Mouse (Mus musculus) CH12.LX (cell line): ENCODE results near the gene Rnf181. TPM values are rescaled to one million over a fixed set of nuclear protein-coding genes. Genes with fewer than 3 reads are reported as not detected.

ENCODE experiments used
- DNase-seq: peaks from one replicate; pipeline ENCODE4 v3.0.0-alpha.2; 2013; ENCODE audit errors: extremely low read depth
- H3K27ac ChIP-seq: 2 replicates; pipeline ENCODE4 v1.5.1; 2012; ENCODE audit warnings: low read depth, mild to moderate bottlenecking, control low read depth, moderate library complexity; ENCODE audit not compliant: insufficient read depth
- H3K27me3 ChIP-seq: replicated peaks from 2 replicates; pipeline ENCODE3; 2012; ENCODE audit warnings: inconsistent platforms
- H3K36me3 ChIP-seq, 2 experiments: replicated peaks in 1 of 2; 2 replicates each; pipeline versions ENCODE3 to v1.6.1; 2012; ENCODE audit warnings: inconsistent platforms in 1 of 2, low read length in 1 of 2, mild to moderate bottlenecking in 1 of 2, mixed read lengths in 1 of 2, moderate library complexity in 1 of 2; ENCODE audit not compliant: control insufficient read depth in 1 of 2, insufficient read depth in 1 of 2
- H3K4me1 ChIP-seq, 2 experiments: 2 replicates each; pipeline ENCODE4 v1.6.1; 2012; ENCODE audit warnings: inconsistent platforms in 1 of 2, moderate library complexity in 1 of 2; ENCODE audit not compliant: insufficient read depth in 2 of 2, control insufficient read depth in 1 of 2
- H3K4me2 ChIP-seq: 2 replicates; pipeline ENCODE4 v1.6.1; 2012; ENCODE audit warnings: low read depth, mild to moderate bottlenecking, control low read depth; ENCODE audit not compliant: poor library complexity, insufficient read depth, severe bottlenecking
- H3K4me3 ChIP-seq, 3 experiments: fragments of 150-350 bp in 1 of 3; sonication (generic) in 1 of 3; replicated peaks in 1 of 3; 2 replicates each; pipeline versions ENCODE3 to v1.5.1; 2011 to 2012; ENCODE audit warnings: low read depth in 2 of 3, low read length in 2 of 3, mild to moderate bottlenecking in 2 of 3, moderate library complexity in 2 of 3, control low read depth in 1 of 3, improper control_type of control experiment in 1 of 3, inconsistent platforms in 1 of 3, mixed read lengths in 1 of 3; ENCODE audit not compliant: poor library complexity in 1 of 3
- H3K79me2 ChIP-seq: replicated peaks from 2 replicates; pipeline ENCODE4 v1.6.1; 2012; ENCODE audit warnings: mild to moderate bottlenecking, moderate library complexity; ENCODE audit not compliant: control insufficient read depth, poor library complexity, insufficient read depth, severe bottlenecking; ENCODE audit errors: extremely low read depth
- H3K9ac ChIP-seq: 2 replicates; pipeline ENCODE4 v1.6.1; 2012; ENCODE audit warnings: low read depth, mild to moderate bottlenecking, control low read depth, moderate library complexity; ENCODE audit not compliant: insufficient read depth
- H3K9me3 ChIP-seq: replicated peaks from 2 replicates; pipeline ENCODE3; 2012; ENCODE audit warnings: low read length, inconsistent platforms, mixed read lengths
- BHLHE40 ChIP-seq: IDR thresholded peaks from 2 replicates; pipeline ENCODE4 v1.6.1; 2011; ENCODE audit warnings: mild to moderate bottlenecking, low read depth, low read length, improper control_type of control experiment
- CTCF ChIP-seq, 2 experiments: IDR thresholded peaks in 1 of 2; conservative IDR thresholded peaks in 1 of 2; 2 replicates each; pipeline ENCODE4 v1.5.1; 2011 to 2012; ENCODE audit warnings: low read depth in 2 of 2, low read length in 2 of 2, improper control_type of control experiment in 1 of 2, inconsistent platforms in 1 of 2, mild to moderate bottlenecking in 1 of 2, moderate library complexity in 1 of 2
- ELF1 ChIP-seq: IDR thresholded peaks from 2 replicates; pipeline ENCODE4 v1.6.1; 2014; ENCODE audit warnings: low read depth, mild to moderate bottlenecking, inconsistent platforms, low read length, improper control_type of control experiment
- EP300 ChIP-seq: IDR thresholded peaks from 2 replicates; pipeline ENCODE4 v1.6.1; 2011; ENCODE audit warnings: low read length, improper control_type of control experiment
- ETS1 ChIP-seq: conservative IDR thresholded peaks from 2 replicates; pipeline ENCODE4 v1.6.1; 2012; ENCODE audit warnings: low read depth, mild to moderate bottlenecking, inconsistent platforms, low read length, improper control_type of control experiment, moderate library complexity
- GABPA ChIP-seq: IDR thresholded peaks from 2 replicates; pipeline ENCODE4 v1.6.1; 2012; ENCODE audit warnings: low read depth, low read length, improper control_type of control experiment, inconsistent platforms; ENCODE audit not compliant: insufficient replicate concordance
- HCFC1 ChIP-seq: IDR thresholded peaks from 2 replicates; pipeline ENCODE4 v1.6.1; 2012; ENCODE audit warnings: low read depth, mild to moderate bottlenecking, inconsistent platforms, low read length, improper control_type of control experiment
- IRF4 ChIP-seq: IDR thresholded peaks from 2 replicates; pipeline ENCODE4 v1.6.1; 2014; ENCODE audit warnings: low read depth, mild to moderate bottlenecking, inconsistent platforms, low read length, improper control_type of control experiment
- JUN ChIP-seq: IDR thresholded peaks from 2 replicates; pipeline ENCODE4 v1.6.1; 2011; ENCODE audit warnings: low read depth, mild to moderate bottlenecking, low read length, improper control_type of control experiment, moderate library complexity; ENCODE audit not compliant: insufficient read depth
- JUND ChIP-seq: conservative IDR thresholded peaks from 2 replicates; pipeline ENCODE4 v1.6.1; 2011; ENCODE audit warnings: low read depth, low read length, improper control_type of control experiment
- KAT2A ChIP-seq: IDR thresholded peaks from 2 replicates; pipeline ENCODE4 v1.6.1; 2012; ENCODE audit warnings: low read length, improper control_type of control experiment, inconsistent platforms; ENCODE audit not compliant: insufficient replicate concordance
- MAFK ChIP-seq: IDR thresholded peaks from 2 replicates; pipeline ENCODE4 v1.6.1; 2011; ENCODE audit warnings: low read length, improper control_type of control experiment; ENCODE audit not compliant: insufficient replicate concordance
- MAX ChIP-seq: IDR thresholded peaks from 2 replicates; pipeline ENCODE4 v1.6.1; 2011; ENCODE audit warnings: low read length, improper control_type of control experiment
- MAZ ChIP-seq: IDR thresholded peaks from 2 replicates; pipeline ENCODE4 v1.6.1; 2012; ENCODE audit warnings: low read depth, mild to moderate bottlenecking, inconsistent platforms, low read length, improper control_type of control experiment, moderate library complexity
- MXI1 ChIP-seq: IDR thresholded peaks from 2 replicates; pipeline ENCODE4 v1.6.1; 2011; ENCODE audit warnings: mild to moderate bottlenecking, low read depth, low read length, improper control_type of control experiment
- MYC ChIP-seq: IDR thresholded peaks from 2 replicates; pipeline ENCODE4 v1.6.1; 2011; ENCODE audit warnings: low read depth, mild to moderate bottlenecking, improper control_type of control experiment, low read length
- NELFE ChIP-seq: IDR thresholded peaks from 2 replicates; pipeline ENCODE4 v1.6.1; 2011; ENCODE audit warnings: low read depth, low read length, improper control_type of control experiment
- POLR2A ChIP-seq: IDR thresholded peaks from 2 replicates; pipeline ENCODE4 v1.6.1; 2011; ENCODE audit warnings: low read depth, mild to moderate bottlenecking, improper control_type of control experiment, low read length
- POLR2AphosphoS2 ChIP-seq: IDR thresholded peaks from 2 replicates; pipeline ENCODE4 v1.6.1; 2011; ENCODE audit warnings: low read depth, low read length, improper control_type of control experiment
- RAD21 ChIP-seq: IDR thresholded peaks from 2 replicates; pipeline ENCODE4 v1.6.1; 2011; ENCODE audit warnings: low read depth, mild to moderate bottlenecking, low read length, improper control_type of control experiment, moderate library complexity
- RCOR1 ChIP-seq: conservative IDR thresholded peaks from 2 replicates; pipeline ENCODE4 v1.6.1; 2012; ENCODE audit warnings: low read depth, mild to moderate bottlenecking, inconsistent platforms, low read length, improper control_type of control experiment
- SIN3A ChIP-seq: IDR thresholded peaks from 2 replicates; pipeline ENCODE4 v1.6.1; 2012; ENCODE audit warnings: low read length, improper control_type of control experiment, inconsistent platforms
- SMC3 ChIP-seq: IDR thresholded peaks from 2 replicates; pipeline ENCODE4 v1.6.1; 2011; ENCODE audit warnings: low read depth, low read length, improper control_type of control experiment
- TBP ChIP-seq: conservative IDR thresholded peaks from 2 replicates; pipeline ENCODE4 v1.6.1; 2011; ENCODE audit warnings: low read depth, low read length, improper control_type of control experiment
- TCF12 ChIP-seq: IDR thresholded peaks from 2 replicates; pipeline ENCODE4 v1.6.1; 2014; ENCODE audit warnings: low read depth, mild to moderate bottlenecking, inconsistent platforms, low read length, improper control_type of control experiment
- UBTF ChIP-seq: IDR thresholded peaks from 2 replicates; pipeline ENCODE4 v1.6.1; 2012; ENCODE audit warnings: low read depth, mild to moderate bottlenecking, inconsistent platforms, low read length, improper control_type of control experiment, moderate library complexity
- USF1 ChIP-seq: IDR thresholded peaks from 2 replicates; pipeline ENCODE4 v1.6.1; 2014; ENCODE audit warnings: low read depth, mild to moderate bottlenecking, inconsistent platforms, low read length, improper control_type of control experiment
- USF2 ChIP-seq: conservative IDR thresholded peaks from 2 replicates; pipeline ENCODE4 v1.6.1; 2011; ENCODE audit warnings: low read depth, low read length, improper control_type of control experiment
- ZC3H11A ChIP-seq: IDR thresholded peaks from 2 replicates; pipeline ENCODE4 v1.6.1; 2012; ENCODE audit warnings: low read depth, mild to moderate bottlenecking, inconsistent platforms, low read length, improper control_type of control experiment
- ZKSCAN1 ChIP-seq: IDR thresholded peaks from 2 replicates; pipeline ENCODE4 v1.6.1; 2012; ENCODE audit warnings: low read depth, inconsistent platforms, low read length, improper control_type of control experiment, borderline replicate concordance
- ZMIZ1 ChIP-seq: IDR thresholded peaks from 2 replicates; pipeline ENCODE4 v1.6.1; 2012; ENCODE audit warnings: low read depth, mild to moderate bottlenecking, inconsistent platforms, low read length, improper control_type of control experiment
- ZNF384 ChIP-seq: IDR thresholded peaks from 2 replicates; pipeline ENCODE4 v1.6.1; 2012; ENCODE audit warnings: low read depth, low read length, improper control_type of control experiment, inconsistent platforms
- dilution Hi-C: fragments of 300-500 bp; cut with MboI; formaldehyde crosslinking; loops from 2 replicates; pipeline ENCODE4 v1.14.3; 2020; ENCODE audit warnings: low sequenced_read_pairs; ENCODE audit not compliant: extremely low pct_unique_long_range_greater_than_20kb, extremely low pct_ligation_motif_present
- in situ Hi-C: fragments of 300-500 bp; cut with MboI; formaldehyde crosslinking; loops from 3 replicates; pipeline ENCODE4 v1.14.3; 2019; ENCODE audit warnings: low sequenced_read_pairs, low pct_ligation_motif_present, low pct_unique_long_range_greater_than_20kb, mixed read lengths
- polyA plus RNA-seq: library from polyadenylated mRNA; unstranded; fragments of >175 nt; gene quantifications from 2 replicates; pipeline ENCODE4 v1.2.1, GENCODE M21; 2012; ENCODE audit warnings: low read depth; ENCODE audit not compliant: insufficient read length
- total RNA-seq, 2 experiments: library from RNA; depleted of rRNA; stranded (reverse); fragments of 300-350 nt in 1 of 2; fragments of >200 nt in 1 of 2; gene quantifications; 2 replicates each; pipeline ENCODE4 v1.2.3; 2012 to 2014

The Rnf181 gene
- total and polyA plus RNA-seq, 3 experiments: 63.2 to 88.7 (median 83.2) TPM

DNA sequence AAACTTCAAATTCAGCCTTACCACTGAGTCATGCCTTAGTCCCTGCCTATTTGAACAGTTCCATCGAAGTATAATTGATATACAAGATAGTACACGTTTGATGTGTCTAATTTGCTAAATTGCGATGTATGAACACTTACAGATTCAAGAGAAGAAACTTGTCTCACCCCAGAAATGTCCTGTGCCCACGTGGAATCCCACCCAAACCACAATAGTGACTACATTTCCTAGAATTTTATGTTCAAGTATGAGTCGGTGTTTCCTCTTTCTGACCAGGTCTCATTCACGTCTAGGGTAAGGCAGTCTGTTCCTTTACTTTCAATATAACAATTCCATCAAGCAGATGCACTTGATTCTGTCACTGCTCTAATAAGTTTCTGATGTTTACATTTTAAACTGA lies 21.1 kb downstream of the Rnf181 start:
- Histone ChIP-seq H3K27ac (no peak overlapping the region), H3K79me2 (peaks cover 50% of the 10 kb centered on the region), H3K4me1 (peaks cover 13 to 66% of the 10 kb centered on the region in 2 experiments; a peak in 3 of 4 replicates), H3K27me3 (no peaks in the 10 kb centered on the region), H3K9ac (peak overlapping the region; percentile 93), H3K4me3 (peak overlapping the region in 2 of 3 experiments; percentile 88 to 93), H3K4me2 (peak overlapping the region; percentile 6), H3K36me3 (peaks cover 23 to 44% of the 10 kb centered on the region in 2 experiments), H3K9me3 (no peaks in the 10 kb centered on the region)
- dilution Hi-C loops: no loop called here
- 0 out of 2 replicates have a peak, but pooled peaks have one; percentile 29 for TF ChIP-seq TBP
- no peak for TF ChIP-seq RAD21
- 0 out of 2 replicates have a peak, but pooled peaks have one; percentile 16 for TF ChIP-seq MYC
- no peak for TF ChIP-seq USF2
- peak; percentile 18 for DNase-seq
- in situ Hi-C loops: no loop called here

DNA sequence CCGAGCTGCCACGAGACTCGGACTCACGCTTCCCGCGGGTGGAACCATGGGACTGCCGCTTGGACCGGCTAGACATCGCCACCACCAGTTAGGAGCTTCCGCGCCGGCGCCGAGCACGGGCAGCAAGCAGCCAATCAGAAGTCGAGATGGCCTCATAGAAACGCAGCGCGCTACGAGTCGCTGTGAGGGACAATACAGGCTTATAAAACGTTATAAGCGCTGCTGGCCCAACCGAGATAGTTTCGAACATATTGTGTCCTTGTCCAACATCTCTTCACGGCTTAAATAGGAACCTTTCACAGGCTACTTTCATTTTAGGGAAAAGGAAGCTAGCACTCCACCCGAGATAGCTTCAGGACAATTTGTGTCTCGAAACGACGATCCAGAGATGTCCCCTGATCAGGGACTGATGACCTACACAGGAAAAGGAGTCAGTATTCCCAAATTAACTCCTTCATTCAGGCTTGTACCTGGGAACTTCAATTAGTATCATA lies 21.6 kb downstream of the Rnf181 start, which contains the start of gene Usp39:
Gene Usp39 (minus strand): TSS at position 111 of the 494 bp plus-strand sequence.
- H3K4me3 ChIP-seq: peak within 1 kb of the TSS; percentile 88 to 93 (median 90)
- H3K9ac ChIP-seq: peak within 1 kb of the TSS; percentile 93
- peak within 1 kb of the TSS; percentile 91 for H3K4me2 ChIP-seq
- in situ Hi-C loops: no loop called here
- H3K79me2 ChIP-seq: peaks cover 50% of the 10 kb centered on the region
- peaks cover 22 to 44% of the 10 kb centered on the region in 2 experiments for H3K36me3 ChIP-seq
- dilution Hi-C loops: no loop called here
- DNase-seq: peak; percentile 92
- no peaks in the 10 kb centered on the region for H3K9me3 ChIP-seq
- peak within 1 kb of the TSS; percentile 16 for H3K27ac ChIP-seq
- H3K4me1 ChIP-seq: peaks cover 13 to 62% of the 10 kb centered on the region in 2 experiments; a peak in 3 of 4 replicates
- H3K27me3 ChIP-seq: no peaks in the 10 kb centered on the region
- TF ChIP-seq KAT2A: peak; percentile 68; the same call in 1 of the 2 replicates
- TF ChIP-seq MXI1: peak; percentile 85; the same call in 1 of the 2 replicates
- TF ChIP-seq MYC: peak; percentile 28; the same call in 1 of the 2 replicates
- TF ChIP-seq IRF4: peak; percentile 52; the same call in 1 of the 2 replicates
- no peak for TF ChIP-seq JUND
- no peak for TF ChIP-seq CTCF (conservative IDR thresholded peaks at IDR 0.05 in 1 of 2, IDR thresholded peaks at IDR 0.05 in 1 of 2; ENCODE audit: low read depth in 2 of 2, low read length in 2 of 2)
- TF ChIP-seq MAFK: no peak
- no peak for TF ChIP-seq ZNF384
- TF ChIP-seq JUN: no peak
- peak; percentile 83 for TF ChIP-seq HCFC1
- peak; percentile 20 for TF ChIP-seq USF1
- no peak for TF ChIP-seq ZC3H11A
- peak; percentile 64; the same call in 1 of the 2 replicates for TF ChIP-seq TCF12
- TF ChIP-seq RAD21: no peak
- TF ChIP-seq ETS1: no peak
- TF ChIP-seq GABPA: no peak
- no peak for TF ChIP-seq MAZ
- TF ChIP-seq ZMIZ1: peak; percentile 65
- TF ChIP-seq MAX: peak; percentile 77; the same call in 1 of the 2 replicates
- peak; percentile 70 for TF ChIP-seq BHLHE40
- peak; percentile 87 for TF ChIP-seq NELFE
- peak; percentile 90 for TF ChIP-seq ELF1
- TF ChIP-seq SMC3: no peak
- no peak for TF ChIP-seq EP300
- peak; percentile 88 for TF ChIP-seq SIN3A
- 0 out of 2 replicates have a peak, but pooled peaks have one; percentile 45 for TF ChIP-seq POLR2AphosphoS2
- peak; percentile 82 for TF ChIP-seq TBP
- TF ChIP-seq RCOR1: no peak
- no peak for TF ChIP-seq UBTF
- peak; percentile 93 for TF ChIP-seq POLR2A
- TF ChIP-seq ZKSCAN1: no peak
